ENCODE assay signal across 8 mouse cellular contexts in the genomic region with DNA sequence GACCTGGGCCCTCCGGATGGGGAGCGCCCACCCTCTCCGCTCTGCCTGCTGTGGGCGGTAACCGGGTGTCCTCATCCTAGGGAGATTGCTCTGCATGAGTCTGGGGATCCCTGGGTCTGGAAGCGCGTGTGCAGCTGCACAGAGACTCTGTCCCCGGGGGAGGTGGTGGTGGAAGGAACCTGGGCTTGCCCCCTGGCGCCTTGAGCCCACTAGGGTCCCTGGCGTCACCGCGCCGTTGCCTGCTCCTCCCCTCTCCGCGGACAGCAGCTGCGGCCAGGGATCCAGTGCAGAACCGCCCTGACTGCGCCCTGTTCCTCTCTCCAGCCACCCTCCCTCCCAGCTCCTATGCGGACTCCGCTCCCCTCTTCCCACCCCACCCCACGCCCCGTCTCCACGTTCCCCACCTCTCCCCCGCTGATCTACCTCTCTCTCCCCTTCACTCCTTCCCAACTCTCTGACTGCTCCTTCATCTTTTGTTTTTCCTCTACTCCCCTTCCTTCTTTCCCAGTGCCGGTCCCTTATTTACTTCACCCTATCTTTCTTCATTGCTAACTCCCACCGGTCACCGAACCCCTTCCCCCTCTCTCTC.
DNase-seq lines count a peak whose midpoint lies in the region; ATAC-seq and TF ChIP-seq lines count a peak whose summit lies in the region.

No protein-coding gene starts in this region.

- H3K4me2 ChIP-seq in forebrain, embryonic 11.5 days (ENCODE audit: low read depth, low read length, severe bottlenecking) = peak overlapping the region; percentile 59
- peak overlapping the region; percentile 98 for H3K4me2 ChIP-seq in neural tube, embryonic 12.5 days (replicated peaks)

- H3K4me1 ChIP-seq in forebrain, embryonic 11.5 days (replicated peaks; ENCODE audit: control insufficient read depth, insufficient read depth, low read length) = peaks cover 14% of the 10 kb centered on the region
- peaks cover 5% of the 10 kb centered on the region for H3K4me1 ChIP-seq in liver, adult 2 months (ENCODE audit: control insufficient read depth, insufficient read depth, low read length)
- H3K4me1 ChIP-seq in neural tube, embryonic 12.5 days = peaks cover 20% of the 10 kb centered on the region

- no peak for TF ChIP-seq CTCF in liver, adult 2 months (IDR thresholded peaks at IDR 0.05; ENCODE audit: low read depth, low read length)

- H3K27ac ChIP-seq in forebrain, embryonic 11.5 days (ENCODE audit: low read depth, low read length) = no peak overlapping the region
- no peak overlapping the region for H3K27ac ChIP-seq in liver, adult 2 months (replicated peaks; ENCODE audit: insufficient read depth, low read depth, low read length)
- no peak overlapping the region for H3K27ac ChIP-seq in neural tube, embryonic 12.5 days

- ATAC-seq in forebrain, embryonic 11.5 days (replicated peaks; ENCODE audit: low FRiP score) = peak; percentile 82
- peak; percentile 87 for ATAC-seq in neural tube, embryonic 12.5 days (ENCODE audit: low FRiP score, low read depth)

- DNase-seq in cerebellum, postnatal 10 days = peak; percentile 57 to 66
- DNase-seq in cerebellum, adult 8-10 months = no peak
- peak; percentile 55 for DNase-seq in MN1 (ENCODE audit: low spot score)
- peak; percentile 77 for DNase-seq in forebrain, embryonic 11.5 days (ENCODE audit: low spot score)
- DNase-seq in heart, postnatal 36 days = peak; percentile 45 to 50
- DNase-seq in liver, adult 2 months (ENCODE audit: extremely low read depth, low read depth, low spot score) = no peak
- no peak for DNase-seq in thymus, postnatal 0 days (ENCODE audit: low spot score)

- H3K36me3 ChIP-seq in forebrain, embryonic 11.5 days (ENCODE audit: control insufficient read depth, insufficient read depth, low read length) = no peaks in the 10 kb centered on the region
- H3K36me3 ChIP-seq in liver, adult 2 months (ENCODE audit: control insufficient read depth, insufficient read depth, low read length) = no peaks in the 10 kb centered on the region
- no peaks in the 10 kb centered on the region for H3K36me3 ChIP-seq in neural tube, embryonic 12.5 days

- intact Hi-C loops in heart, postnatal 36 days (cut with DNase I) = loop anchor here (5.0 kb wide), 1 partner anchor 380 kb away; no protein-coding TSS in a partner anchor

- no peaks in the 10 kb centered on the region for H3K9me3 ChIP-seq in forebrain, embryonic 11.5 days (ENCODE audit: control insufficient read depth, low read length)
- H3K9me3 ChIP-seq in neural tube, embryonic 12.5 days = no peaks in the 10 kb centered on the region

- under 1% methylated on average over 24 of the region's 27 CpGs for WGBS in forebrain, embryonic 11.5 days
- WGBS in liver, adult 2 months = 3% methylated on average over 26 of the region's 27 CpGs
- WGBS in neural tube, embryonic 12.5 days = under 1% methylated on average over 27 of the region's 27 CpGs

- H3K4me3 ChIP-seq in forebrain, embryonic 11.5 days (ENCODE audit: low read depth, low read length) = peak overlapping the region; percentile 33
- H3K4me3 ChIP-seq in liver, adult 2 months (ENCODE audit: insufficient read depth, low read depth, low read length) = peak overlapping the region; percentile 61
- H3K4me3 ChIP-seq in neural tube, embryonic 12.5 days = peak overlapping the region; percentile 53

- peak overlapping the region; percentile 51 for H3K9ac ChIP-seq in forebrain, embryonic 11.5 days (ENCODE audit: low read length)
- H3K9ac ChIP-seq in liver, adult 2 months (ENCODE audit: low read depth, low read length) = peak overlapping the region; percentile 62; the same call in 1 of the 2 replicates
- H3K9ac ChIP-seq in neural tube, embryonic 12.5 days = peak overlapping the region; percentile 65

- H3K79me2 ChIP-seq in liver, adult 2 months (ENCODE audit: control insufficient read depth, insufficient read depth, low read length) = no peaks in the 10 kb centered on the region

- TF ChIP-seq POLR2A in liver, adult 2 months (IDR thresholded peaks at IDR 0.05; ENCODE audit: extremely low read depth, insufficient read depth, low read length) = no peak

- peaks cover 12% of the 10 kb centered on the region; the same call in 1 of the 2 replicates for H3K27me3 ChIP-seq in forebrain, embryonic 11.5 days (ENCODE audit: control insufficient read depth, insufficient read depth, low read length)
- peaks cover 16% of the 10 kb centered on the region for H3K27me3 ChIP-seq in liver, adult 2 months (ENCODE audit: control insufficient read depth, insufficient read depth, low read length)
- peaks cover 4% of the 10 kb centered on the region; the same call in 1 of the 2 replicates for H3K27me3 ChIP-seq in neural tube, embryonic 12.5 days (replicated peaks)

Comparison
In these comparisons a context has a peak if more than half of its experiments do, and no peak if none do; other contexts are left out.
1. DNase-seq: peak in cerebellum, postnatal 10 days (2 of 2), MN1 (single experiment), forebrain, embryonic 11.5 days (single experiment) and heart, postnatal 36 days (2 of 2); none in cerebellum, adult 8-10 months (single experiment), liver, adult 2 months (single experiment) and thymus, postnatal 0 days (single experiment).
2. Peak in every context shown above with its lines, with median percentiles within 50 percentile points of each other: H3K4me3 ChIP-seq and H3K9ac ChIP-seq.